Mouse (Mus musculus): Measurements from ENCODE around the gene Derl3. TPM values are rescaled to one million over a fixed set of nuclear protein-coding genes. Genes with fewer than 3 reads are reported as not detected.

Derl3 gene
- polyA plus RNA-seq, 1 experiment from 2014 or later = 2.1 TPM

Other genes starting within 250 kb of the Derl3 start
- 7.1 and 7.4 TPM in 2 replicates for gene Susd2, start 249.4 kb upstream of the Derl3 start, polyA plus RNA-seq (2014; fragmentation: Nextera tagmentation; extraction: Ambion mirVana)
- 23.5 and 36.0 TPM in 2 replicates for gene Cabin1, start 129.1 kb upstream of the Derl3 start, polyA plus RNA-seq (2014; fragmentation: Nextera tagmentation; extraction: Ambion mirVana)
- gene Ddt, start 120.0 kb upstream of the Derl3 start, polyA plus RNA-seq (2014; fragmentation: Nextera tagmentation; extraction: Ambion mirVana) = 60.7 and 65.7 TPM in 2 replicates
- 0.51 TPM in 1 of 2 replicates, not detected in the other for gene Gm20441, start 112.5 kb upstream of the Derl3 start, polyA plus RNA-seq (2014; fragmentation: Nextera tagmentation; extraction: Ambion mirVana)
- gene Gstt3, start 112.0 kb upstream of the Derl3 start, polyA plus RNA-seq (2014; fragmentation: Nextera tagmentation; extraction: Ambion mirVana) = 19.9 and 22.5 TPM in 2 replicates
- gene Gstt1, start 94.8 kb upstream of the Derl3 start, polyA plus RNA-seq (2014; fragmentation: Nextera tagmentation; extraction: Ambion mirVana) = 16.0 and 18.4 TPM in 2 replicates
- not detected in 2 replicates for gene Gstt4, start 70.9 kb upstream of the Derl3 start, polyA plus RNA-seq (2014; fragmentation: Nextera tagmentation; extraction: Ambion mirVana)
- 9.7 and 12.9 TPM in 2 replicates for gene Gstt2, start 56.0 kb upstream of the Derl3 start, polyA plus RNA-seq (2014; fragmentation: Nextera tagmentation; extraction: Ambion mirVana)
- 1,291 and 1,408 TPM in 2 replicates for gene Mif, start 33.2 kb upstream of the Derl3 start, polyA plus RNA-seq (2014; fragmentation: Nextera tagmentation; extraction: Ambion mirVana)
- gene Smarcb1, start 28.2 kb downstream of the Derl3 start, polyA plus RNA-seq (2014; fragmentation: Nextera tagmentation; extraction: Ambion mirVana) = 150 and 173 TPM in 2 replicates
- gene Chchd10, start 39.7 kb downstream of the Derl3 start, polyA plus RNA-seq (2014; fragmentation: Nextera tagmentation; extraction: Ambion mirVana) = 28.3 and 53.3 TPM in 2 replicates
- 53.6 and 72.3 TPM in 2 replicates for gene Mmp11, start 43.1 kb downstream of the Derl3 start, polyA plus RNA-seq (2014; fragmentation: Nextera tagmentation; extraction: Ambion mirVana)
- 0.24 TPM in 1 of 2 replicates, not detected in the other for gene Gm867, start 47.3 kb downstream of the Derl3 start, polyA plus RNA-seq (2014; fragmentation: Nextera tagmentation; extraction: Ambion mirVana)
- gene Vpreb3, start 49.6 kb downstream of the Derl3 start, polyA plus RNA-seq (2014; fragmentation: Nextera tagmentation; extraction: Ambion mirVana) = 1.1 and 1.4 TPM in 2 replicates
- 0.07 and 0.17 TPM in 2 replicates for gene Gm5134, start 61.1 kb downstream of the Derl3 start, polyA plus RNA-seq (2014; fragmentation: Nextera tagmentation; extraction: Ambion mirVana)
- gene Zfp280b, start 139.2 kb downstream of the Derl3 start, polyA plus RNA-seq (2014; fragmentation: Nextera tagmentation; extraction: Ambion mirVana) = 17.8 and 18.7 TPM in 2 replicates
- gene Slc5a4b, start 217.5 kb downstream of the Derl3 start, polyA plus RNA-seq (2014; fragmentation: Nextera tagmentation; extraction: Ambion mirVana) = not detected in 2 replicates

All from embryonic facial prominence, embryonic 14.5 days (tissue).